Mouse (Mus musculus) heart, adult 11 months (tissue): ENCODE measurements around the gene Pde4d.

Source experiments
- DNase-seq: peaks from one replicate; pipeline ENCODE4 v3.0.0; 2022

The Pde4d gene

DNA sequence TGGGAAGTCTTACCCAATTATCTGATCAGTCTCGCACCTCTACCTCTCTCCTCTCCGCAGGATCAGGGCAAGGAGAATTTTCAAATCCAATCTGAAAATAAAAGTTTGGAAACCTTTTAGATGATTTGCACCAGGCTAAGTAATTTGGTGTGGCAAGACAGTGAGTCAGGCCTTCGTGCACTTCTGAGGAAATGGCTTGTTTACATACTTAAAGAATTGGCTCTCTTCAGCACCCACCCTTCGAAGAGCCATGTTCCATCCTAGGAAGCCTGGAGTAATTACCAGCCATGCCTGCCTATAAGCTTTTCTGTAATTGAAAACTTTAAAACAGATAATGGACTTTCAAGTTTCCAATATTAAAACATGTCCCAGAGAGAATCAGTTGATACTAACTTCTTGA lies 1352.5 kb downstream of the Pde4d start:
- DNase-seq, result peak; percentile 10

DNA sequence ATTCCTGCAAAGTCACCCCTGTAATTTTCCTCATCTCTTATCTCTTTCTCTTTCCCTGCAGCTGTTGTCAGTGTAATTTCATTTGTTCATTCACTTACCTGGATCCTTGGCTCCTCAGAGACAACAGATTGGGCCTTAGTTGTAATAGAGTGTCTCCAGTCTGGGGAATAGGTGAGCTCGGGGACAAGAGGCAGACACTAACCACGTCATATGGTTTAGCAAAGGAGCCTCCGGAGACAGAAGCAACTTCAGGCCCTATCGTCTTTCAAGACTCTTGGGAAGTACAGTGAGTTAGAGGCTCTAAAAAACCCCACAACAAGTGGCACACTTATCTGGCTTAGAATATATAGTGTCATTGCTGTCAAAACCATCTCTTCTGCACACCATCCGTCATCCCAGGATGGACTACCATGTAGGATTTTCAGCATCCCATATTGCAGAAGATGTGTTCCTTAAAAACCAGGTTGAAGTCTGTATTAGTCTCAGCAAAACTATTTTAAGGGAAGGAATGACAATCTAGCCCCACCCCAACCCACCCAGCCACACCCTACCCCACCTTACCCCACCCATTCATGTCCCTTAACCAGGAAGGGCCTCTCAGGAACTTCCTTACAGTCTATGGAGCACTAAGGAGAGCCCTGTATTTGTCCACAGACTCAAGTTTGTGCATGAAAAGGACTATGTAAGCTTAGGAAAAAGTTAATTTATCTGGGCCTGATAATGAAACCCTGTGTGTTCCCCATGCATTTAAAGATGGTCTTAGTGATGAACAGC lies 1356.6 kb downstream of the Pde4d start:
- DNase-seq, result peak; percentile 17

DNA sequence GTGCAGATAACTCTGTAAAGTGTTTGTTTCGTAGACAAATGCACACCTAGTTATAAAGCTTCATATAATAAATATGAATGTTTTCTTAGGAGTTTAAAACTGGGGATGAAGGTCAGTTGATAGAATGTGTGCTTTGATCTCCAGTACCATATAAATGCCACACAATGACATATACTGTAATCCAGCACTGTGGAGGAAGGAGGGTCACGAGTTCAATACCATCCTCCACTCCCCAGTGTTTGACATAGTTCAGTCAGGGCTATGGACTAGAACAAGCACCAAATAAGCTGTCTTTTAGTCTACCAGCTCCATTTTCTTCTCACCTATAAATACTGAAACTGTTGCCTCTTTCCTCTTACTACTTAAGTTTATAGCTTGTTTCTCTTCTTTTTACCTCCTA lies 1357.3 kb downstream of the Pde4d start:
- no peak for DNase-seq

DNA sequence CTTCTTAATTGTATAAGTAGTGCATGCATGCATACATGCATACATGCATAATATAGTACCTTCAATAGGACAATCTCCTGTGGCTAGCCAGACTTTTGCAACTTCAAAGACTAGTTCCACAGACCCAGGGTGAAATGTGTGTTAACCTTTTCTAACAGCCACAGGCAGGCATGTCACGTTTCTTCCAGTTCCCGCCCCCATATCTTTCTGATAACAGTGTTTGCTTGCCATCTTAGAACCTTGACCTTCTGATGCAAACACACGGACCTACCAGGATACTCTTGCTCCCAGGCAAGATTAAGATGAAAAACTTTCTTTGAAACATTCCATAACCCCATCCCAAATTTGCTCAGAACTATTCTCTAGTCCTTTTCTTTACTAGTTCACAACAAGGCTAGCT lies 1357.7 kb downstream of the Pde4d start:
- DNase-seq, result no peak

DNA sequence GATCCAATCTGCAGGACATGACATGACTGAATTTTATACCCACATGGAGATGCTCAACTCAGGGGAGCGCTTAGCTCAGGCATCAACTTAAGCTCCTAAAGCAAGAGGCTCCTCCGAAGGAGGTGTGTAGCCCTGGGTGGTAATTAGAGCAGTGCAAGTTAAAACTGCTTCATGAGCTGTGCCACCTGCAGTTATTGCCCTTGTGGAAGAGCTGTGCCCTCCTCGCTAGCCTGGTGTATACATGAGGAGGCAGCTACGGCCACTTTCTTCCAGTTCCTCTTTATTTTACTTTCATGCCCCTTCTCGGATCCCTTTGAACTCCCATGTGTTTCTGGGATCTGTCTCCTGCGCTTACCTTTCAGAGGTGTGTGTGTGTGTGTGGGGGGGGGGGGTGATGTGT lies 1358.3 kb downstream of the Pde4d start:
- peak; percentile 19 for DNase-seq

DNA sequence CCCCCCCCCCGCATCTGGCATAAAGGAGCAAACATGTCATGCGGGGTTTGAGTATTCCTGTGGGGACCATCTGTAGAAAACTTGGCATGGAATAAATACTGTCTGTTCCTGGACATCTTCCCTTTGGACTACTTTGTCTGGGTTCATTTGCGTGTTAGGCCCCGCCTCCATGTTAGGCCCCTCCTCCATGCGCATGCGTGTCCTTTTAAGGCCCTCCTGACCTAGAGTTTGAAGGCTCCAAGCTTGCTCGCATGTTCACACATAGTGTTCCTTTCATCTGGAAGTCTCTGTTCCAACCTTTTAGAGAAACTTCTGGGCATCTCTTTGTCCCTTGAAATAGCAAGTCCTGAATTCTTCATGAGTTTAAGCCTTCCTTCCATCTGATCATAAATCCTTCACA lies 1359.2 kb downstream of the Pde4d start:
- DNase-seq, result peak; percentile 82

DNA sequence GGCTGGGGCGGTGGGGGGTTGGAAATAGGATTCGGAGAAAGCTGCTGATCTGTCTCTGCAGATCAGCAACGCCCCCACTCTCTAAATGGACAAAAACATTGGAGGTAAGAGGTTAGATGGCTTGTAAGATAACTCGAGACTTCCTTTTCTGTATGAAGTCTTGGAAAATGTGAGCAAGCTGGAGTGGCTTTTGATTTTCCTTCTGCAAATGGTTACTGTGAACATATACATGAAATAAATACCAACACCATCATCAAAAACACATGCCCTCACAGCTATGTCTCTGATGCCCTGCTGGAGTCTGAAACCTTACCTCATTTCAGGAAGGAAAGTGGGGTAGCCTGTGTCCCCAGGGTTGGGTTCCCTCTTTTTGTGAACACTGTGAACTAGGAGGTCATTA lies 1359.9 kb downstream of the Pde4d start:
- no peak for DNase-seq

DNA sequence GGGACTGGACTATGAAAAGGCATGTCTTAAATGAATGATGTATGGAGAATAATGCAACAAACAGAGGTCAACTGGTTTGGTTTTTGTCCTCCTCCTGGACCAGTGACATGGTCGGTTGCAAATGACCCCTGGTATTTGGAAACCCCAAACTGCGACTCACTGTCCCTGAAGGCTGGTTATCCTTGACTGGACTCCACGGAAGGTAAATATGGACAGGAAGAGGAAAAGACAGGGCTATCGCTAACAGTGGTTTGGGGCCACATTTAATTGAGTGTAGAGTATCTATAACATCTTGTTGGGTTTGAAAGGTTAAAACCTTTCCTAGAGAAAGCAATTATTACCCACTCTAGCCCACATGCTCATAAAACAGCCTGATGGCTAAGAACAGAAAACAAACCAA lies 1364.2 kb downstream of the Pde4d start:
- DNase-seq, result no peak

DNA sequence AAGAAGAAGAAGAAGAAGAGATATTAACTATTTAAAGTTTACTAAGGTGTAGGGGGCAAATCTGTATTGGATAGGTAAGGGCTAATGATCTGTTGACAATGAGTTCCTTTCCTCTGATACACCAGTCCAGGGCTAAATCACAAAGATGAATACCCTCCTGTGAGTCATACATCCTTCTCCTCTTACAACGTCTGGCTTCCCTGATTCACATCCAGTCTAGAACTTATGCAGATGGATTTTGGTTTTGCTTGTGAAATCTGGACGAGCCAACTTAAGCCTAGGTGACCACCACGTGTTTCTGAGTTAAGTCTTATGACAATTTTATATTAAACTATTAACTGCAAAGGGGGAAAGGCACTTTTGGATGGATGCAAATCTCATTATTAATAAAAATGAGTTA lies 1369.3 kb downstream of the Pde4d start:
- no peak for DNase-seq

DNA sequence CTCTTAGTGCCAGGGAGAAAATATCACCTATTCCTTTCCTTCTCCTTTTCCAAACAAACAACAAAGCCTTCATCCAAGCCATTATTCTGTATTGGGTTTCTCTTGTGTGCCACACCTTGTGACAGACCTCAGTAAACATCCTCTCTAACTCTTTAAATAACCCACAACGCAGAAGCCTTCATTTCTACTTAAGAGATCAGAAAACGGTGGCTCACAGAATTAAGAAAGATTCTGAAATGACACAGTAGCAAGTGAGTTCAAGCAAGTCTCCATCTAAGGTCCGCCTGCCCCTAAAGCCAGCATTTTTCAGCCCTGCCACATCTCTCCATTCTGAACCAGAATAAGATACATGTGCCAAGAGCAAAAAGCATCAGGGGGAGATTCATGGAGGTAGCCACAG lies 1370.4 kb downstream of the Pde4d start:
- DNase-seq, result no peak

DNA sequence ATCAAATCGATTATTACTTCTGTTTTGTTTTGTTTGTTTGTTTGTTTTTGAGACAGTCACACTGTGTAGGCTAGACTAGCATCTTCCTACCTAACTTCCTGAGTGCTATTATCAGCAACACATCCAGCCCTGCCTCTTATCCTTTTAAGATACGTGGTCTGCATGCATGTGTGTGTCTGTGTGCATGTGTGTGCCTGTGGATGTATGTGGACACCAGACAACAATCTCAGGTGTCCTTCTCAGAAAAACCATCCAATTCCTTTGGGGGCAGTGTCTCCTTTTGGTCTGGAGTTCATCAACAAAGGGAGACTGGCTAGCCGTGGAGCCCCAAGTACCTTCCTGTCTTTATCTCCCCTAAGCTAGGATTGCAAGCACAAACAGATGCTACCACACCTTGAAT lies 1371.1 kb downstream of the Pde4d start:
- DNase-seq, result no peak

DNA sequence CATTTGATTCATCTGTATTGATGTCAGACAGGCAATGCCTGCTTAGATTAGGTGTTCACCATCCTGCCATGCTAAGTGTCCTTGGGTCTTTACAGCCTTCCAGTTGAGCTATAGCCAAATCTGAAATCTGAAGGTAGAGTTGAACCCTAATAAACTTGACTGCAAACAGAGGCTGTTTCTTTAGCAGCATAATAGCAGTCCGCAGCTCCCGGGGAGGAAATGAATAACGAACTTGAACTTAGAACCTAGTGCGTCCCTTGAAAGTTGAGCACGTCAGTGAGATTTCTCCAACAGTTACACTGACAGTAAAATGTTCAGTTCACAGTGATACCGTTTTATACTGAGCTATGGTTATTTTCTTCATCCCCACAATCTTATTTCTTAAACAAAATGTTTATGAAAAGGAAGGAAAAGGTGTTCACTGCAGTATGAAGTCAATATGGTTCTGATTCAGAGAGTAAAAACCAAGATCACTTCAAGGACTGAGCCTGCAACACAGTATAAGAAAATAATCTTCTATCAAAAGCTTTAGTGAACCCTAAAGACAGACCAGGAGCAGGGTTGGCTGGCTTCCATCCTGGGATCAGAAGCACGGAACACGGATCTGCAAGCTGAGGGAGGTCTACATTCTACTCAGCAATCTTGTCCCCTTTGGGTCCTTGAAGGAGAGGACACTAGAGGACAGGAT lies 1372.1 kb downstream of the Pde4d start:
- DNase-seq, result no peak

DNA sequence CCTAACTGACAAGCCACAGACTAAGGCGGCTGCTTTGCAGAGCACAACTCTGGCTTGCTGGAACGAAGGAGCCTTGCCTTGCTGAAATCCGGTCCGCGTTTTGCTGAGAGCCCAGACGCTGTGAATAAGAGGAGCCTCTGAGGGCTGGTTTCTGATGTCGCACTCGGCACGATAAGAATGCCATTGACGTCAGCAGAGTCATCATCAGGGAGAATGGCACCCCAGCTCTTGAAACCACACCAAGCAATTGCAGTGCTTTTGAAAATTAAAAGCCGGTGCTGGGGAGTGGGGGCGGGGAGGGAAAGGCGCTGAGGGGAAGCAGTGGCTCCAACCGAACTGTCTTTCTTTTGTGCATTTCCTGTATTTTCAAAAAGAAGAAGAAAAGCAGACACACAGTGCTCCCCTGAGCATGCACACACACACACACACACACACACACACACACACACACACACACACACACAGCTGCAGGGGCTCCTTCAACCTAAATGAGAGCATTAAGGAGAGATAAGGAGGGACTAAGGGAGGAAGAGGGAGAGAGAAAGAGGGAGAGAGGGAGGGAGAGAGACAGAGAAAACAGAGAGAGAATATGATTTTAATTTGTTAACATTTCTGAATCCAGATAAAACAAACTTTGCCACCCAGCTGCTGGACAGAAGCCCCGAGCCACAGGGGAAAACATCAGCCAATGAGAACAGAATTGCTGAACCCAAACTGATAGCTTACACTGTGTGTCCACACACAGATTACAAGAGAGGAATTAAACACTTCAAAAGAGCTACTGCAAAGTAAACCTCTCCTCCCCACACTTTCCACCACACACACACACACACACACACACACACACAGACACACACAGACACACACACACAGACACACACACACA lies 1372.9 kb downstream of the Pde4d start:
- peak; percentile 99 for DNase-seq

DNA sequence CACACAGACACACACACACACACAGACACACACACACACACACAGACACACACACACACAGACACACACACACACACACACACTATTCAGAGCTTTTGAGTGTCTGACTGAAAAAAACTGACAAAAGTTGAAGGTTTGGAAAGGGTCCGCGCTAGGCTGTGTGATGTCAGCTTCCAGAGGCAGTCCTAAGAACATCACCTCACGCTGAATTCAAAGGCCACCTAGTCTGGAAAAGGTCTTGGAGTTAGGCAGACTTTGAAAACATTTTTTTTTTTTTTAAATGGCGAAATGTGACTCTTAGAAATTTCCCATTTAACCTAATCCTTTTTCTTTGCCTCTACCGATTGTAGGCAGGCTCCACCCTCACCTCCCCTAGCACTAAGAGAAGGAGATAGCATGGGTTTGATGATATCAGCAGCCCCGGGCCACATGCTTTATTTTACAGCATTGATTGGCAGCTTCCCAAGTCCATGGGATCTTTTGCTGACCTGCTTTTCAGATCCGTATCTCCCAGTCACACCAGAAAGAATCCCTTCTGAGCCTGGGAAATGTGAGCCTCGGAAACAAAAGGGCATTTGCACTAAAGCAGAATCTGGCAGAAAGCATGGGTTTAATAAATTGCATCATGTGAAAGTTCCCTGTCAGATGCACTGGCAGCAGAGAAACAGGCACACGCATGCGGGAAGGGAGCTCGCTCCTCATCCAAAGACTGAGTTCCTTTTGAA lies 1373.7 kb downstream of the Pde4d start:
- DNase-seq, result peak; percentile 91

DNA sequence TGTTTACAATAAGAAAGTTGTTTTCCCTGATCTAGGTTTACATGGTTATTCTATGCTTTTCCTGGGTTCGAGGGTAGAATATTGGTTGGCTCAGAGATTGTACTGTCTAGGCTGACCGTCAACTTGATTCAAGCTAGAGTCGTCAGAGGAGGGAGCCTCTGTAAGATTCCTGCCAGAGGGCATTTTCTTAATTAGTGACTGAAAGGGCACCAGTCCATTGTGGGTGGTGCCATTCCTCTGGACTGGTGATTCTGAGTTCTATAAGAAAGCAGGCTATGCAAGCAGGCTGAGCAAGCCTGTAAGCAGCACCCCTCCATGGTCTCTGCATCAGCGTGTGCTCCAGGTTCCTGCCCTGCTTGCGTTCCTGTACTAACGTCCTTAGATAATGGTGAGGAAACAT lies 1376.1 kb downstream of the Pde4d start:
- no peak for DNase-seq

DNA sequence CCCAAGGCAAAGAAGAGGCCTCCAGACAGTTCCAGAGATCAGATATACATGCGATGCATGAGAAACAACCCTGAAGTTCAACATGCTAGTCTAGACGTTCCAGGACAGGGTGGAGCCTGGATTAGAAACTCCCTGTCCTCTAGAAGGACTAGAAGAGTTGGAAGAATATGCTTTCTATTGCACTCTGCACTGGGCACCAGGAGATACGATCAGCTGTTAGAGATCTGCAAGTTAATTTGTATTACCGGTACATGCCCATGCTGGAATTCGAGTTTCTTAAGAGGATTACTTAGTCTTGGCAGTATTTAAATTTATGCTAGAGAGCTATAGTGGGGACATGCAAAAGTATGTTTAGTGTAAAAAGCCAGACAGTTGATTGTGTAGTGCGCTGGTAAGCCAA lies 1377.6 kb downstream of the Pde4d start:
- DNase-seq, result no peak

DNA sequence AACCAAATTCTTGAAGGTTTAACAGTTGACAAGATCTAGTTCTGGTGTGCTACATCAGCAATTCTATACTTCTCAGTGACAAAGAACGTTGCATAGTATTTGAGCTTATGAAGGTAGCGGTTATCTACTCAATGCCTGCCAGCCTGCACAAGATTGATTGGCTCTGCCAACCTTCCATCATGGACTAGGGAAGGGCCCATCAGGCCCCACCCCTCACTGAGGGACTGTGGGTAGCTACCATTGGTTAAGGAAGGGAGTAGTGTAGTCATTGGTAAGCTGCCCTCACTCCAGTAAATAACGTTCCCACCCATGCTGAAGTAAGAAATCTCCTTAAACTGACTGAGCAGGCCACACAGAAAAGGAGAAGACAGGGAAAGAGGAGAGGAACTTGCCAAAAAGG lies 1378.2 kb downstream of the Pde4d start:
- DNase-seq, result no peak

DNA sequence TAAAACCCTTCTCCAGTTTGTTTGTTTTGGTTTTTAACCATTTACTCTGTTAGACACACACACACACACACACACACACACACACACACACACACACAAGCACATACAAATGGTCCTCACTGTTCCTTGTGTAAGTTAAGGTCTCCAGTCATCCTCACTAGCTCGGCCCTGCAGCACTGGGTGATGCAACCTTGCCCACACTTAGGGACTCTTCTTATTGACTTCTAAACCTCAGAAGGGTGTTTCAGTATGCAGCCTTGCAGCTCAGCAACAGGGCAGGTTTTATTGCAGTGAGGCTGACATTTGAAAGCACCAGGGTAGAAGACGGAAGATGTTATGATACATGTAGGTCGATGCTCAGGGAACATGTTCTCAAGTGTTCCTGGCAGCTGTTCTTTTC lies 1379.7 kb downstream of the Pde4d start:
- DNase-seq, result no peak

DNA sequence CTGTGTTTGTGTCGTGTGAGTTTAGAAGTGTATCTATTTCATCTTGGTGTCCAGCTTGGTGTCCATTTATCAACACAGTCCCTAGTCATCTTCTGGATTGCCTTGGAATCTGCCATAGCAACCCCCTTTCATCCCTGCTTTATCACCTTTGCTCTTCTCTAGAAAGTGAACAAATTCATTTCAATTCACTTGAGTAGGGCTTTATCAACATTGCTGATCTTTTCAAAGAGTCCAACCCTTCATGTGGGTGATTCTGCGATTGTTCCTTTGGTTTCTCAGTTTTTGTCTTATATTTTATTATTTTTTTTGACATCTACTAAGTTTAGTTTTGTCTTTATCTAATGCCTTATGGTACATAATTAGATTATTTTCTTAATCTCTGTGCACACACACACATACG lies 1385.2 kb downstream of the Pde4d start:
- no peak for DNase-seq

DNA sequence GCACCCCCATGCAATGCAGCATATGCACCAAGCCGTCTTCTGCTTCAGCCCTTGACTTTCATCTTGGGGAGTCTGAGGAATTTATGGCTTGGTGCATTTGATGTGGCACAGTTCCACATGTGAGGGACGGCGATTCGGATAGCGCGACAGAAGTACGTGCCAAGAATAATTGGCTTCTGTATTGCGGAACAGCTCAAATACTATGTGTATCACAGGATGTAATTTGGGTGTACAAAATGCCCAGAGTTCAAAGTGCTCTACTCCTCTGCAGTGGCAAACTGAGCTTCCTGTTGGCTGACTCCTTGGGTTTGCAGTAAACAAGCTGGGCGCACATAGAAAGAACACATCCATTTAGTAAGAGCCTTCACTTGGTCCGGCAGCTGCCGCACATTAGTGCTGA lies 1387.7 kb downstream of the Pde4d start:
- DNase-seq, result peak; percentile 85

DNA sequence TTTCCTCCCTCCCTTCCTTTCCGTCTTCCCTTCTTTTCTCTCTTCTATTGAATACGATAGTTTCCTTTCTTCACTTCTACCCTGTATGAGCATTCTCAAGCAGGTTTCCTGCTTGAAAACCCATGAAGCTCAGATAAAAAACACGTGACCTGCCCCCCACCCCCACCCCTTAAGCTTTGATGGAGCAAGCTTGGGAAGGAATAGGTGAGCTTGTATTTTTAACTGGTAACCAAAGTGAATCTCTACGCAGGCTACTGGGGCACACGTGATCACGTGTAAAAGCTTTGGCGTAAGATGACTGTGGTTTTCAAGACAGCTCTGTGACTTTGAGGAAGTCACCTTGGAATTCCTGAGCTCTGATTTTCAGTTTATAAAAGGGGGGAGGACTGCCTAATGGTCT lies 1388.2 kb downstream of the Pde4d start:
- DNase-seq, result no peak

DNA sequence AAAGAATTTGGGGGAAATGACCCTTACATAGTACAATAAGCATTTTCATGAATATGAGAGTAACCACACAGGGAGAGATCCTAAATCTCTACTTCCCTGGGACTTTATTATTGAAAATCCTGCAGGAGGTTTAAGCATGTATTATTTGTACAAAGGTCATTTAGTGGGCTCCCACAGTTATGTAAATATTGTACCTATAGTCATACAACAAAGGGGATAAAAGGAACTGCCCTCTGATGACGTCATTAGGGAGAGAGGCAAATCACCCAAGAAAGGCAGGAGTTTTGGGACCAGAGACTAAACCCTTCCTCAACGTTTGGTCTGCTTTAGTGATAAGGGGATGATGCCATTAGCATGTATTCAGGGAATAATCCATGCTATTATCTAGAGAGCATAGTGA lies 1390.5 kb downstream of the Pde4d start:
- DNase-seq, result no peak
